Mouse (Mus musculus) liver (tissue): ENCODE data around the gene 2900026A02Rik.

Source experiments
- DNase-seq: peaks from one replicate; pipeline ENCODE4 v3.0.0-alpha.2; 2020; ENCODE audit warnings: mixed read lengths

2900026A02Rik gene

GRCm38 (mm10) chr5:113210314-113210713 lies 10.7 kb downstream of the 2900026A02Rik start:
- DNase-seq: no peak

DNA sequence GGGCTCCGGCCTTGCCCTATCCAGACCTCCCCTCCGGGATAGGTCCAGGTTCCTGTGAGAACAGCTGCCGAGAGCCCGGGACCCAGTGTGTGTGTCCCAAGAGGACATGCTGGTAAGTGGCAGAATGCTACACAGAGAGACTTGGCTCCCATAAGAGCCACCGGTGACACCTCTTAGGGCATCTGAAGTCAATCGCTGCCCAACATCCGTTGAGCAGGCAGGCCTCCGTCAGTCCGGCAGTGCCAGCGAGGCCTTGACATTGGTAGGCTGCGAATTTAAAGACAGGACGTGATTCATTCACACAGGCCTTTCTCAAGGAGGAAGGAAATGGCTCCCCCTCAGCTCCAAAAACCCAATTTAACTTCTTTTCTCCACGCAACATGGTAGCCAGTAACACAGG lies 11.1 kb downstream of the 2900026A02Rik start:
- no peak for DNase-seq

GRCm38 (mm10) chr5:113209401-113209750 lies 11.7 kb downstream of the 2900026A02Rik start:
- no peak for DNase-seq

- no peak for DNase-seq
Measured at GRCm38 (mm10) chr5:113208622-113209400, 12.2 kb downstream of the 2900026A02Rik start.

DNA sequence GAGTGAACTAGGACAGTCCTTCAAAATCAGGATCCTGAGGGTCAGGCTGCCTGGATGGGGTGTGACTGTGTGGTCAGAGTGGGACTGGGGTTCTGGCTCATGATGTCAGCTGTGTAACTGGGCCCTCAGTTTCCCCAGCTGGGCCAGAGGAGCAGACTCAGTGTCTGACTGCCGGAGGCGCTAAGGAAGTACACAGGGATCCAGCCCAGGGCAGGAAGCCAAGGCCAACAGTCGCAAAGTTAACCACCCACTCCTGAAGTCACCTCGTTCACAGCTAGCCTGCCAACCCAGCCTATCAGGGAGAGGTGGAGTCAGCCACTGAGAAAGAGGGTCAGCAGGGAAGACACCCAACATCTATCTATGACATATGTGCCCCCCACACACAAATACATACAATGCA lies 13.0 kb downstream of the 2900026A02Rik start:
- no peak for DNase-seq

- no peak for DNase-seq
Measured at GRCm38 (mm10) chr5:113206670-113207352, 14.2 kb downstream of the 2900026A02Rik start.

DNA sequence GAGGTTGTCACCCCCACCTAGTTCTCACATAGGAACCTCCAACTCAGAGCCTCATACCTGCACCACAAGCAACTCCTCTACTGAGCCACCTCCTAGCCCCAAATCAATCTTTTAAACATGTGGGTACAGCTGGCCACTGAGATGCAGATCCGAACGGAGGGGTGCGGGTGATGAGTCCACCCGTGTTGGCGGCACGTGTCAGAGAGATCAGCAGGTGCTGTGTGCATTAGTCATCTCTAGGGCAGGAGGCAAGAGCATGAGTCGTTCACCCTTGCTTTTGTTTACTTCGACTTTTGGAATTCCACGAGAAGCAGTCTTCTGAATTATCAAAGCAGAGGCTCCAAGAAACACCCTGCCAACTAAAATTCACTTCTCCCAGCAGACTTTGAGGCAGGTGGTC lies 16.8 kb downstream of the 2900026A02Rik start:
- no peak for DNase-seq

DNA sequence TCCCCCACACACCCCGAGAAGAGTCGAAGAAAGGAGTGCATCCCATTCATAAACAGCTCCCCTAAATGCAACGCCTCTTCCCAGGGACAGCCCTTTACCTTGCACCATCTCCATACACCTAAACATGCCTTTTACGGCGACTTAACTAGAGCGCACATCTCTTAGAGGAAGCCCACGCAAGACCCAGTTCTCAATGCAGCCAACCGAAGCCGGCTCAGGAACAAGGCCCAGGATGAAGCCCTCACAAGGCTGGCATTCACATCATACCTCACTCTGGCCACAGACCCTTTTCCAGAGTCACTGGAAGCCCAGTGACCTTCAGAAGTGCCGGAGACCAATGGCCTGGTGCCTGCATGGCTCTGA lies 21.3 kb downstream of the 2900026A02Rik start:
- DNase-seq: no peak

DNA sequence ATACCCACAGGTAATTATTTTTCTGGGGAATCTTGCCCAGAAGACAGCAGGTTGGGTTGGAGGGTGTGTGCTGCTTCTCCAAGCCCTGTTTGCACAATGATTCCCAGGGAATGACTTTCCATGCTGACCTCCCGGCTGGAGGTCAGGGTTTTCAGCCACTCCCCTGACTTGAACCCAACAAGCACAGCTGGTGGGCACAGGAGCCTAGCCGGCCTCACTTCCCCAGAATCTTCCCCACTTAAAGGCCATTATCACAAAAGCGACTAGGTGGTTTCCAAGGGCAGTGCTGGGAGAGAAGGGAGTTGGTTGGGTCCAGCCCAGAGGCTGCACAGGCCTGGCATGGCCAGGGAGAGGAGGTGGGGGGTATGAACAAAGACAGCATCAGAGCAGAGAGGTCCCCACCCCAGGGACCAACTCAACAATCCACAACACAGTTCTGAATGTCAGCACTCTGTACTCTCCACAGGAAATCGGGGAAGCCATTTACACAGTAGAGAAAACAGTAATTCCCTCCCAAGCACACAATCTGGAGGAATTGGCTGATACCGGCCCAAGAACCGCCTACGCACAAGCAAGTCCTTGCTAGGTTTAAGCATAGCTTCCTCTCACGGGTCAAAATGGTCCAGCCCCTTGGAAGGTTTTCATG lies 21.8 kb downstream of the 2900026A02Rik start:
- no peak for DNase-seq

GRCm38 (mm10) chr5:113196916-113197794 lies 23.9 kb downstream of the 2900026A02Rik start:
- no peak for DNase-seq

DNA sequence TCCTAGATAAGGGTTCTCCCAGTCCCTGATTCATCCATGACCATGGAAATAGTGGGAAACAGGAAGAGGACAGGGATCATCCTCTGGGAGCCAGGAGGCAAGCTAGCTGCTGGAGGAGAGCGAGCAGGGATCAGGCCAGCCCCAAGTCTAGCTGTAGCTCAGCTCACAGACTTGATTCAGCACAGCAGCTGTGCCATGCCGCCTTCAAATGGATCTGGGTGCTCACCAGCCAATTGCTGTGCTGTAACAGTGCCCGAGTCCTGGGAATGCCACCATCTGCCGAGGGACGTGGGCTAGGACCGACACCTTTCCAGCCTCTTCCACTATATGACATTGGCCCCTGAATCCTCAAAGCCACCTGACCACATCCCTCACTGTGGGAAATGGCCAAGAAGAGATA lies 25.1 kb downstream of the 2900026A02Rik start:
- no peak for DNase-seq

DNA sequence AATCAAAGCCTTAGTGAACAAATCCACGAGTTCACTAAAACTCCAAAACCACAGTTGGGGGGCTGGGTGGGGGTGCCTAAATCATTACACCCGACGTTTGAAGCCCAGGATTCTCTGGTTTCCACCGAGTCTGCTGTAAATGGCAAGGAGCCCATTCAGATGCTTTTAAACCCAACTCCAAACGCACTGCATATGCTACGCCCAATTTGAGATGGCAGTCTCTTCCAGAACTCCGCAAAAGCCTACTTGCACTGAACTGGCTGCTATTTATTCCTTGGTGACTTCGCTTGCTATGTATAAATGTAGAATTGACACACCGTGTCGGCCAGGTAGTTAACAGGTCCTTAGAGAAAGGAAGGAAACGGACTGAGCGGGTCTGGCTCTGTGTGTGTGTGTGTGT lies 25.6 kb downstream of the 2900026A02Rik start:
- no peak for DNase-seq

DNA sequence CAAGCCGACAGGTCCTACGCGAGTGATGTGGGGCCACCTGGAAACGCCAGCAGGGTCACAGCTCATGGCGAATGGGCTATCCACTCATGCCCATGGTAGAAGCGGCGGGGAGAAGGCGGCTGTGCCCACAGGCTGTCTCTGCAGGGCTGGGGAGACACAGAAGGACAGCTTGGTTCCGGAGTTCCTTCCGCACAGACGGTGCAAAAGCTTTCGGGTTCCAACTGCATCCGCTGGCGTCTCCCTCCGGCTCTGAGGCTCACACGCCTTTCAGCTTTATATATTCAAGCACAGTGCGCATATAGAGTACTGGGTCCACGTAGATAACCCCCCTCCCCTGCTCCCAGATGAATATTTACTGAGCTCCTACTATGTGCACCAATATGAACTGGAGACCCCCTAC lies 27.3 kb downstream of the 2900026A02Rik start:
- DNase-seq: no peak

DNA sequence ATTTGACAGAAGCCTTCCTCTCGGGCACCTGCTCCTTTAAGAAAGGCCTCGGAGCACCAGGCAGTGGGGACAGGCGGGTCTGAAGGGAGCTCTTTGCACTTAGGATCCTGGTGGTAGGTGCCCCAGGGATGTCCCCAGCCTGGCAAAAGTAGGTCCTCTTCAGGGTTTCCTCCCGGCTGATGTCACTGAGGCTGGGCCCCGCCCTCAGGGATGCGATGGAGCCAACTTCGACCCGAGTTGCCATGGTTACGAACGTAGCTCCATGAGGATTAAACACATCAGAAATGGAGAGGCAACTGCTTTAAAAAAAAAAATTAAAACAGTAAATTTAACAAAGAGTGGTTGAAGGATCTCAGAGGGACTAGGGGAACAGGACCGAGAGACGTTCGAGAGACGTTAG lies 29.1 kb downstream of the 2900026A02Rik start:
- no peak for DNase-seq

GRCm38 (mm10) chr5:113190558-113190957 lies 30.5 kb downstream of the 2900026A02Rik start:
- DNase-seq: no peak

GRCm38 (mm10) chr5:113181441-113181840 lies 39.6 kb downstream of the 2900026A02Rik start:
- peak; percentile 65 for DNase-seq

GRCm38 (mm10) chr5:113180755-113181154 lies 40.3 kb downstream of the 2900026A02Rik start:
- DNase-seq: no peak

- DNase-seq: peak; percentile 83
Measured at GRCm38 (mm10) chr5:113179843-113180682, 41.0 kb downstream of the 2900026A02Rik start.

DNA sequence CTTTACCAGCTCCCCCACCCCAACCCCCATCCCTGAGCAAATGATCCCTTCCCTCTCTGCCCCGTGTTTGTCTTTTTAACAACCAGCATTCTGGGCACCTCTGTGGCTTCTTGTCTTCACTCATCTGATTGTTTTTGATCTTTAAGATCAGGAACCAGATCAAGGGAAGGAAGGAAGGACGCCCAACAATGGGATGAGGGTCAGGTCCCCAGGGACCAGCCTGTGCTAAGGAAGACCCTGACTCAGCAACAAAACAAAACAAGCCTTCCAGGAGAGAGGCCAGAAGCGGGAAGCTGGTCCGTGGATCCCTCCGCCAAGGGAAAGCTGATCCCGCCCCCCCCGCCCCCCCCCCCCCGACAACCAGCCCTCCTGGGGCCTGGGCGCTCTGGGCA lies 41.6 kb downstream of the 2900026A02Rik start:
- DNase-seq: no peak

DNA sequence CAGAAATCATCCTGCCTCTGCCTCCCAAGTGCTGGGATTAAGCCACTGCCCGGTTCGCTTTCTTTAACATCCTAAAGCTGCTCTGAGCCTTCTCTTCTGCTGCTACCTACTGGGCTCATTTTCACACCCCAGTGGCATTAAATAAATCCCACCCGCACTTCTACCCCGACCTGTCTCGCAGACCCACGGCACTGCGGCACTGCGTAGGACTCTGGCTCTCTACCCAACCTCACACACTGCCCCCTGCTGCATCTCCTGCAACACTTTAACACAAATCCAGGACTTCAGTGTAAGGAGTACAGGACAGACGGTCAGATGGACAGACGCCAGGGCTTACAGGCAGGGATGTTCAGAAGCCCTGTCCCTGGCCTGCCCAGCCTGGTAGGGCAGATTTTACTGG lies 45.1 kb downstream of the 2900026A02Rik start:
- no peak for DNase-seq

- DNase-seq: peak; percentile 69
Measured at GRCm38 (mm10) chr5:113174916-113175692, 45.9 kb downstream of the 2900026A02Rik start.
